Mouse (Mus musculus): ENCODE data around the gene Tedc2.

DNA sequence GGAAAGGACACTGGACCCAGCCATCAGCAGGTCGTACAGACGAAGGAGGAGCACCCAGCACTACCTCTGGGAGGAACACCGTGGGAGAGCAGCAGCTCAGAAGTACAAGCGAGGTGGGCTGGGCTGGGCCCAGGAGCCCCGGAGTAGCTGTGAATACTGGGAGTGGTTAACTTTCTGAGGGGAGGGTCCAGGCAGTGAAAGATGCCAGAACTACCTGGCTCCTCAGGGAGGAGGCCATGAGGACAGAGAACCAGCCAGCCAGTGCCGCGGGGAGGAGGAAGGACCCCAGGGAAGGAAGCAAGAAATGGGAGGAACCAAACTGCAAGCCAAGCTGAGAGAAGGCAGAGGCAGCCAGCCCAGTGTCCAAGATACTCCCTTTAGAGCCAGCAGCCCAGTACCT lies 7.3 kb upstream of the Tedc2 start:
- no peak for TF ChIP-seq CTCF (IDR thresholded peaks at IDR 0.05; ENCODE audit: insufficient read depth, low read length)
- no peak for TF ChIP-seq POLR2A (IDR thresholded peaks at IDR 0.05; ENCODE audit: borderline replicate concordance, extremely low read depth, low read depth, low read length)
